Mouse (Mus musculus): ENCODE results near the gene Vmn2r118.

Gene Vmn2r118

GRCm38 (mm10) chr17:55625092-55625491 lies at the start of gene Vmn2r118:
Gene Vmn2r118 (minus strand): TSS chr17:55625192.
- no peak for DNase-seq (ENCODE audit: low spot score in 2 of 2)

GRCm38 (mm10) chr17:55661099-55661498 lies 36.1 kb upstream of the Vmn2r118 start:
- DNase-seq (ENCODE audit: low spot score in 2 of 2), result no peak

- no peak for DNase-seq (ENCODE audit: low spot score in 2 of 2)
Observed at GRCm38 (mm10) chr17:55590838-55591237, 34.2 kb downstream of the Vmn2r118 start.

- DNase-seq (ENCODE audit: low spot score in 2 of 2), result no peak
Observed at GRCm38 (mm10) chr17:55561774-55562173, 63.2 kb downstream of the Vmn2r118 start.

- no peak for DNase-seq (ENCODE audit: low spot score in 2 of 2)
Observed at GRCm38 (mm10) chr17:55548476-55548875, 76.5 kb downstream of the Vmn2r118 start.

All from right cerebral cortex, postnatal 10 days (tissue).